Mouse (Mus musculus): ENCODE results near the gene Ergic1. TPM values are rescaled to one million over a fixed set of nuclear protein-coding genes. Genes with fewer than 3 reads are reported as not detected.

Ergic1 gene
- total RNA-seq, 4 experiments from 2014 or later: 118 to 152 (median 136) TPM

GRCm38 (mm10) chr17:26598845-26599244, 37.6 kb downstream of the Ergic1 start:
- DNase-seq (ENCODE audit: low spot score in 2 of 2): no peak

GRCm38 (mm10) chr17:26600913-26601447, 39.7 kb downstream of the Ergic1 start:
- no peak for DNase-seq (ENCODE audit: low spot score in 2 of 2)

GRCm38 (mm10) chr17:26601514-26601913, 40.2 kb downstream of the Ergic1 start:
- DNase-seq (ENCODE audit: low spot score in 2 of 2): no peak

GRCm38 (mm10) chr17:26601926-26602325, 40.6 kb downstream of the Ergic1 start:
- DNase-seq (ENCODE audit: low spot score in 2 of 2): no peak

- DNase-seq (ENCODE audit: low spot score in 2 of 2): no peak
Observed at GRCm38 (mm10) chr17:26602371-26602885, 41.1 kb downstream of the Ergic1 start.

GRCm38 (mm10) chr17:26603311-26603710, 42.0 kb downstream of the Ergic1 start:
- no peak for DNase-seq (ENCODE audit: low spot score in 2 of 2)

- DNase-seq (ENCODE audit: low spot score in 2 of 2): no peak
Observed at GRCm38 (mm10) chr17:26605636-26606035, 44.3 kb downstream of the Ergic1 start.

- DNase-seq (ENCODE audit: low spot score in 2 of 2): no peak
Observed at GRCm38 (mm10) chr17:26606516-26606915, 45.2 kb downstream of the Ergic1 start.

GRCm38 (mm10) chr17:26608348-26608747, 47.1 kb downstream of the Ergic1 start:
- DNase-seq (ENCODE audit: low spot score in 2 of 2): no peak

GRCm38 (mm10) chr17:26608877-26609276, 47.6 kb downstream of the Ergic1 start:
- DNase-seq (ENCODE audit: low spot score in 2 of 2): no peak

- DNase-seq (ENCODE audit: low spot score in 2 of 2): peak; percentile 66 to 83
Observed at GRCm38 (mm10) chr17:26609820-26610219, 48.5 kb downstream of the Ergic1 start.

- no peak for DNase-seq (ENCODE audit: low spot score in 2 of 2)
Observed at GRCm38 (mm10) chr17:26611328-26611727, 50.0 kb downstream of the Ergic1 start.

GRCm38 (mm10) chr17:26611918-26612317, 50.6 kb downstream of the Ergic1 start:
- no peak for DNase-seq (ENCODE audit: low spot score in 2 of 2)

GRCm38 (mm10) chr17:26614286-26614685, 53.0 kb downstream of the Ergic1 start:
- no peak for DNase-seq (ENCODE audit: low spot score in 2 of 2)

GRCm38 (mm10) chr17:26614708-26615486, 53.6 kb downstream of the Ergic1 start:
- no peak for DNase-seq (ENCODE audit: low spot score in 2 of 2)

- no peak for DNase-seq (ENCODE audit: low spot score in 2 of 2)
Observed at GRCm38 (mm10) chr17:26616696-26617095, 55.4 kb downstream of the Ergic1 start.

- no peak for DNase-seq (ENCODE audit: low spot score in 2 of 2)
Observed at GRCm38 (mm10) chr17:26618498-26618897, 57.2 kb downstream of the Ergic1 start.

GRCm38 (mm10) chr17:26619577-26619976, 58.3 kb downstream of the Ergic1 start:
- no peak for DNase-seq (ENCODE audit: low spot score in 2 of 2)

GRCm38 (mm10) chr17:26620292-26620691, 59.0 kb downstream of the Ergic1 start:
- DNase-seq (ENCODE audit: low spot score in 2 of 2): no peak

- peak in 1 of 2 experiments; percentile 43 for DNase-seq (ENCODE audit: low spot score in 2 of 2)
Observed at GRCm38 (mm10) chr17:26620786-26621766, 59.8 kb downstream of the Ergic1 start.

GRCm38 (mm10) chr17:26621912-26622311, 60.6 kb downstream of the Ergic1 start:
- DNase-seq (ENCODE audit: low spot score in 2 of 2): no peak

- no peak for DNase-seq (ENCODE audit: low spot score in 2 of 2)
Observed at GRCm38 (mm10) chr17:26623991-26624390, 62.7 kb downstream of the Ergic1 start.
